Mouse (Mus musculus) C2C12 (cell line): ENCODE measurements around the gene Mrps12.

Experiments used
- CTCF ChIP-seq: IDR thresholded peaks from one replicate; pipeline ENCODE4 v1.5.1; 2011; ENCODE audit not compliant: control insufficient read depth, insufficient read depth, insufficient read length
- FOSL1 ChIP-seq: IDR thresholded peaks from one replicate; pipeline ENCODE4 v1.8.0; 2011; ENCODE audit warnings: mild to moderate bottlenecking, low read length; ENCODE audit not compliant: poor library complexity, insufficient read depth, severe bottlenecking
- MAX ChIP-seq: IDR thresholded peaks from one replicate; pipeline ENCODE4 v1.6.1; 2011; ENCODE audit warnings: mild to moderate bottlenecking, control low read depth
- MYOG ChIP-seq: IDR thresholded peaks from one replicate; pipeline ENCODE4 v1.6.1; 2011; ENCODE audit not compliant: control insufficient read depth, insufficient read length; ENCODE audit errors: extremely low read depth

GRCm38 (mm10) chr7:28780857-28781256 is 39.2 kb upstream of the Mrps12 start:
- TF ChIP-seq CTCF: no peak
- no peak for TF ChIP-seq MAX
- TF ChIP-seq MYOG: no peak
- TF ChIP-seq FOSL1: no peak
